Mouse (Mus musculus) kidney, postnatal 10 days (tissue): ENCODE measurements around the gene Gm43552.
"Not testable (repeated sequence)": the region's sequence is repeated elsewhere in the genome, so short reads cannot be mapped to it uniquely, and the experiment has no call there.

ENCODE experiments used
- DNase-seq: peaks from one replicate; pipeline ENCODE4 v3.0.0; 2021; ENCODE audit warnings: mixed read lengths

The Gm43552 gene

GRCm38 (mm10) chr5:65492716-65493531, at the start of gene Gm43552:
Gene Gm43552 (minus strand): TSS chr5:65492833.
- DNase-seq: peak; percentile 97

DNA sequence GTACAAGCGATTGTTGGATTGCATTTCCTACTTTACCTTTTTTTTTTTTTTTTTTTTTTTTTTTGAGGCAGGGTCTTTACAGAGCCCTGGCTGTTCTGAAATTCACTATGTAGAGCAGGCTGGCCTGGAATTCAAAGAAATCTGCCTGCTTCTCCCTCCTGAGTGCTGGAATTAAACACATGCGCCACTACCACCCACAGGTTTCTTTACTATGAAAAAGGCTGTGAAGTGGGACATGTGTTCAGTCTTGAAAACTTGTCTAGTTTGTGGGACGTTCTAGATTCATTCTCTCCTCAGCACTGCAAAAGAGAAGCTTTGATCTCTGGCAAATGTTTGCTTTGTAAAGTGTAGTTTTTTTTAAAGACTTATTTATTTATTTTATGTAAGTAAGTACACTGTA, 49.3 kb upstream of the Gm43552 start:
- DNase-seq: no peak

GRCm38 (mm10) chr5:65539786-65540185, 47.2 kb upstream of the Gm43552 start:
- DNase-seq: no peak

GRCm38 (mm10) chr5:65538829-65539228, 46.2 kb upstream of the Gm43552 start:
- no peak for DNase-seq

DNA sequence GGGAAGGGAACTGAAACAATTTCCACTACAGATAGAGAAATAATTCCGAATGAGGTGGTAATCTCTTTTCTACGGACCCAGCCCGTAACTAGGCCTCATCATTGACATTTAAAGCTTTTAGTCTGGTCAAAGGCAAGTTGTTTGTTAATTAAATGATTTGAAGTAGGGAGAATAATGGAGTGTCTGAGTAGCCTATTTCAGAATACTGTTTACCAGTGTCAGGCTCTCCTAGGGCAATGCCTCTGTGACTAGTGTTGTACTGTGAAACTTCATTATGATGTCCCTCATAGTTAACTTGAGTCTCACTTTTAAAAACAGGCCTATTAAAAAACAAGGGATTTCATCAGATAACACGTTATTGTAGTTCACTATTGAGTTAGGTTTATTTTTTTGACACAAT, 45.5 kb upstream of the Gm43552 start:
- no peak for DNase-seq

- DNase-seq: peak; percentile 74
These were observed 44.9 kb upstream of the Gm43552 start for GRCm38 (mm10) chr5:65537420-65538071.

GRCm38 (mm10) chr5:65536751-65537419, 44.3 kb upstream of the Gm43552 start, which contains the start of the genes Smim14 and Ube2k:
Gene Smim14 (minus strand): TSS chr5:65537184.
Gene Ube2k (plus strand): TSS chr5:65537233.
- DNase-seq: peak; percentile 96

- not testable (repeated sequence) for DNase-seq
These were observed 43.4 kb upstream of the Gm43552 start for GRCm38 (mm10) chr5:65536068-65536465.

- peak; percentile 27 for DNase-seq
These were observed 42.9 kb upstream of the Gm43552 start for GRCm38 (mm10) chr5:65535457-65536067.

DNA sequence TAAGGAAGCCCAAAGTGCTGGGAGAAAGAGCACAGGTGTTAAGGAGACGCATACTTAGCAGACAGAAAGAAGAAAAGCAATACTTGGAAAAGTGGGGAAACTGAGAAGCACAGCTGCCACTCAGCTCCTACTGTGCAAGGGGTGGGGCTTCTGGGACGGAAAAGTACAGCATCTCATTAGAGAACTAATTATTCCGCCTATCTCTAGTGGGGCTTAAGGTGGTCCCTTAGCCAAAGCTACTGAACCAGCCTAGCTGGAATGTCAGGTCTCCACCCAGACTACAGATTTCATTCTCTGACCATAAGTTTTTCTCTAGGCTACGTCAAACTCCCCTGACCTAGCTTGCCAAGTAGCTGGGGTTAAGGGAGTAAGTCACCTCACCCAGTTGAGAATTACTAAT, 41.9 kb upstream of the Gm43552 start:
- DNase-seq: peak; percentile 10

DNA sequence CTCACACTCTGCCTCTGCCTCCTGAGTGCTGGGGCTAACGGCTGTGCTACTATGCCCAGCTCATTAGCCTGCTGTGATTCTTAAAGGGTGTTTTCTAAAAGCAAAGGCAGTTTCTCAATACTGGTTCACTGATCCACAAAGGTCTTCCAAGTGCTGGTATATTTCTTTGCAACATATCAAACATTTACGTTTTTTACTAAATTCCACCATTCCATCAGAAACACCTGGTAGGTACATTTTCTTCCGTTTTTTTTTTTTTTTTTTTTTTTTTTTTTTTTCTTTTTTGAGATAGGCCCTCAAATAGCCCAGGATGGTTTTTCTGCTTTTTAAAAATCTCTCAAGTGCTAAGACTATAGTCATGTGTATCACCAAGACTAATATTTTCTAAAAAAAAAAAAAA, 38.6 kb upstream of the Gm43552 start:
- DNase-seq: no peak

GRCm38 (mm10) chr5:65525674-65526443, 33.2 kb upstream of the Gm43552 start:
- peak; percentile 36 for DNase-seq

DNA sequence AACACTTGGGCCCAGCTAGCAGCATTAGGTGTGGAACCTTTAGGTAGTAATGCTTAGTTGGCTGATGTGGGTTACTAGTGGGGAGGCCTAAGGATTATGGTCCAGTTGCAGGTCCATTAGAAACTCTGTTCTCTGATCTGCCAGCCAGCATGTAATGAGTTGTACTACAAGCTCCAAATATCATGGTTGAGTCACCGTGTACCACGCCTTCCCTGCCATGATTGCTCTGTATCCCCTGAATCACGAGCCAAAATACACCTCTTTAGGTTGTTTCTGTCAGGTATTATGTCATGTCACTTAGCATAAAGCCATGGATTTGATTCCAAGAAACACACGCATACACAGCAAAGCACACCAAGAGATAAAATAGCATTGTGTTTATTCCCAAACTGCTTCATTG, 32.2 kb upstream of the Gm43552 start:
- DNase-seq: no peak

DNA sequence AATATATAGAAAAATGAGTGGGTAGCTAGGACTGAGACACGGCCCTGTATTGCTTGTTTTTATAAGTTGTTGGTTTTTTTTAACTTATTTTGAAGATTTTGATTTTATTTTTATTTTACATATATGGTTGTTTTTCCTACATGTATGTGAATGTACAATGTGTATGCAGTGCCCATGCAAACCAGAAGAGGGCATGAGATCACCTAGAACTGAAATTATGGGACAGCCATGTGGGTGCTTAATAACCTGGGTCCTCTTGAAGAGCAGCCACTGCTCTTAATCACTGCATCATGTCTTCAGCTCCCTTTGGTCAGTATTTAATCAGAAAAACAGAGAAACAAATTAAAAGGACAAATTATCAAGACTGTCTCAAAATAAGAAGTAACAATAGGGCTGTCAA, 29.2 kb upstream of the Gm43552 start:
- DNase-seq: no peak

DNA sequence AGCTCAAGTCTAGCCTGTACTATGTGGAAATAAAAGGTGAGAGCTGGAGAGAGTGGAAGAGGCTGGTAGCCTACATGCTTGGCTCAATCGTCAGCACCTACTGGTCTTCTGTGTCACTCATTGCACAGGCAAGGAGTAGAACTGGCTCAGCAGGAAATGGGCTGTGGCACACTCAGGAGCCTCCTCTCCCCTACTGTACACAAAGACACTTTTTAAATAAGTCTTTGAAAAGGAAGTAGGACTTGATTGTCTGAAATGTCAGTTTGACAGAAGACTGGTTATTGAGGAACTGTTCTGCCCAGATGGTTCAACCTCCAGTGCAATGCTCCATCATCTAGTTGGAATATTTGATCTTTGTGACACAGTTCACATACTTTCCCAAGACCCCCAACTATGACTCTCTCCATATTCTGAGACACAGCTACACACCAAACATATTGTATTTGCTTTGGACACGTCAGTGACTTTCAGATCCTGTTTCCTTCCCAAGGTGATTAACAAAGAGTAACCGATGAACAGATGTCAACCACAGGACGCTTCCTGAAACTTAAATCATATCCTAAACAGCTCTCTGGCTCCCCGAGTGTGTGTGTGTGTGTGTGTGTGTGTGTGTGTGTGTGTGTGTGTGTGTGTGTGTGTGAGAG, 22.1 kb upstream of the Gm43552 start:
- no peak for DNase-seq

DNA sequence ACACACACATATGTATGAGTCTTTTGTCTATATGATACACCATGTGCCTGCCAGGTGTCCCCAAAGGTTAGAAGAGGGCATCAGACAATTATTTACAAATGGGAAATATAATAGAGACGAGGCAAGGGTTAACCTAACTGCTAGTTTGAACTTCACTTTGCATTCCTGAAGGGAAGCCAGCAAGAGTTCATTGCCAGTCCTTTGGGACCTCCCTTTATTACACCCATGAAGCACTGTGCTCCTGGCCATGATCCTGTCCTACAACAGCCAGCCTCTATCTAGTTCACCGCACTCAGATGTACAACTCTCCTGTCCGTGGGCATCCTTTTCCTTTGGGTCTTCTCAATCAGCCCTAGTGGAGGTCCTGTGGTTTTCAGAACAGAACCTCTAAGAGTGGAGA, 20.9 kb upstream of the Gm43552 start:
- DNase-seq: no peak

GRCm38 (mm10) chr5:65508395-65508794, 15.8 kb upstream of the Gm43552 start:
- no peak for DNase-seq

DNA sequence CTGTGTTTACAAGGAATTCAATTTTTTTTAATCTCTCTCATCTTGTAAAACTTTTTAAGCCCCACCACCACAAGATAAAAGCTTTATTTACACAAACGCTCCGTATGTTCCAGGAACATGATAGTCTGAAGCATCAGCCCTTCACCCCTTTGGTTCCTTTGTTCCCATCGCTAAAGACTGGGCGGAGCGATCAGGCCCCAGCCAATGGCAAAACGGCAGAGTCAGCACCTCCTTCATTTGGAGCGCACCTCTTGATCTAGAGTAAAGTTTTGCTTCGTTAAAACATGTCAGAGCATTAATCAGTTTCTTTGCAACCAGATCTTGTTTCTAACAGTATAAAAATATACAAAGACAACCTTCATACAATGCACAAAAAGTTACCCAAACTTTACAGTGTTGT, 13.2 kb upstream of the Gm43552 start:
- peak; percentile 43 for DNase-seq

DNA sequence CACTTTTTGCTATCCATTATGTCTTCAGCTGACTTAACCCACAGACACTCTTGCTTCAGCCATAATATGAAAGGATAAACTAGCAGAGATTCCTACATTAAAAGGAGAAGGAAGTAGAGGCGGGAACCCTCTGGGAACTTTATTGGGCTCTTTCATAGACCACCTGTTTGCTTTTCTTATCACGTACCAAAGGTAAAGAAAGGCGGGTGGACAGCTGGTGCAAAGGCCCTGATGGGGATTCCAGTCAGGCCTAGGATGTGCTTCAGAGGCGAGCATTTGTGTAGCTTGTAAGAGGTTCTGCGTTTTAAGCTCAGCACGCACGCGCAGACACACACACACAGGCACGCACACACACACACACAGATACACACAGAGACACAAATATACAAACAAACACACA, 8.8 kb upstream of the Gm43552 start:
- DNase-seq: no peak

DNA sequence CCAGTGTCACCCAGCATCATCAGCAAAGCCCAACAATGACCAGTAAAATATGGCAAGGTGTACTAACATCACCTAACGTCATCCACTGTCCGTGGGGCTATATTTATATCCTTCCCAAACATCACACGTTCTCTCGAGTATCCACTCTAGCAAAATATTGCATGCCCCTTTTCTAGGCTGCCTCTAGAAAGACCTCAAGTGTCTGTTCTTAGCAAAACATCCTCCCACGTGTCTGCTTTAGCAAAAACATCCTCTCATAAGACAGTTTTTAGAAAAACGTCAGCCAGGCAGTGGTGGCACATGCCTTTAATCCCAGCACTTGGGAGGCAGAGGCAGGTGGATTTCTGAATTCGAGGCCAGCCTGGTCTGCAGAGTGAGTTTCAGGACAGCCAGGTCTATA, 7.6 kb upstream of the Gm43552 start:
- no peak for DNase-seq

- DNase-seq: peak; percentile 81
These were observed 592 bp downstream of the Gm43552 start for GRCm38 (mm10) chr5:65491767-65492715.
